Comparison of ENCODE assay signal across 21 mouse cellular contexts in genomic region chr11:42916421-42917181, GRCm38 (mm10).
DNase-seq lines count a peak whose midpoint lies in the region; ATAC-seq and TF ChIP-seq lines count a peak whose summit lies in the region.
"Had no signal": no experiment of that assay in that cellular context is flagged by ENCODE, and none has a peak within 500 bp of the region (broad histone marks: within the 10 kb centered on the region; RNA-seq: fewer than 3 reads in every experiment).

No protein-coding gene starts in this region.

- no peaks in the 10 kb centered on the region for H3K36me3 ChIP-seq in hindbrain, postnatal 0 days (ENCODE audit: insufficient read depth, low read length)
- no peaks in the 10 kb centered on the region for H3K36me3 ChIP-seq in hindbrain, embryonic 12.5 days
- H3K36me3 ChIP-seq in intestine, embryonic 16.5 days (ENCODE audit: control insufficient read depth, insufficient read depth, low read length) = no peaks in the 10 kb centered on the region
- H3K36me3 ChIP-seq: embryonic facial prominence, embryonic 12.5 days; forebrain, embryonic 15.5 days; heart, embryonic 15.5 days; hindbrain, embryonic 10.5 days; hindbrain, embryonic 15.5 days; kidney, embryonic 15.5 days had no signal

- no peaks in the 10 kb centered on the region for H3K27me3 ChIP-seq in hindbrain, postnatal 0 days (ENCODE audit: insufficient read depth, low read length)
- H3K27me3 ChIP-seq in hindbrain, embryonic 12.5 days = no peaks in the 10 kb centered on the region
- no peaks in the 10 kb centered on the region for H3K27me3 ChIP-seq in intestine, embryonic 16.5 days (replicated peaks; ENCODE audit: control insufficient read depth, insufficient read depth, low read length)
- H3K27me3 ChIP-seq: embryonic facial prominence, embryonic 12.5 days; forebrain, embryonic 15.5 days; heart, embryonic 15.5 days; hindbrain, embryonic 15.5 days; kidney, embryonic 15.5 days had no signal

- no peak overlapping the region for H3K27ac ChIP-seq in hindbrain, postnatal 0 days
- H3K27ac ChIP-seq in hindbrain, embryonic 12.5 days = no peak overlapping the region
- no peak overlapping the region for H3K27ac ChIP-seq in intestine, embryonic 16.5 days (ENCODE audit: low read length)
- H3K27ac ChIP-seq: embryonic facial prominence, embryonic 12.5 days; forebrain, embryonic 15.5 days; heart, adult 2 months; heart, embryonic 15.5 days; hindbrain, embryonic 10.5 days; hindbrain, embryonic 15.5 days; kidney, embryonic 15.5 days had no signal

- DNase-seq in hindbrain, postnatal 0 days (ENCODE audit: low spot score) = peak; percentile 5
- DNase-seq in cerebellum, adult 11-12 months = peak; percentile 83
- peak; percentile 92 for DNase-seq in cerebellum, adult 9-10 months
- peak; percentile 72 to 78 for DNase-seq in cerebellum, postnatal 25 days
- DNase-seq in kidney, adult 9 months = no peak
- DNase-seq: adrenal gland, adult 8-10 months; adrenal gland, postnatal 36 days; gastrocnemius, postnatal 14 days; heart, adult 2 months; heart, postnatal 14 days; kidney, adult 18-20 months had no signal

- ATAC-seq in hindbrain, postnatal 0 days = no peak
- ATAC-seq in hindbrain, embryonic 12.5 days (ENCODE audit: low FRiP score) = no peak
- ATAC-seq in intestine, embryonic 16.5 days = no peak
- ATAC-seq in inflammation-experienced regulatory T-cells, adult 6 months = no peak
- ATAC-seq: forebrain, embryonic 15.5 days had no signal

- H3K4me3 ChIP-seq in hindbrain, postnatal 0 days (ENCODE audit: low read length) = no peak overlapping the region
- H3K4me3 ChIP-seq in hindbrain, embryonic 12.5 days = no peak overlapping the region
- no peak overlapping the region for H3K4me3 ChIP-seq in intestine, embryonic 16.5 days (ENCODE audit: low read length)
- H3K4me3 ChIP-seq: embryonic facial prominence, embryonic 12.5 days; forebrain, embryonic 15.5 days; heart, adult 2 months; heart, embryonic 15.5 days; hindbrain, embryonic 10.5 days; hindbrain, embryonic 15.5 days; kidney, embryonic 15.5 days had no signal

- no peaks in the 10 kb centered on the region for H3K9me3 ChIP-seq in hindbrain, postnatal 0 days (ENCODE audit: low read length)
- H3K9me3 ChIP-seq in hindbrain, embryonic 12.5 days (replicated peaks) = no peaks in the 10 kb centered on the region
- no peaks in the 10 kb centered on the region for H3K9me3 ChIP-seq in intestine, embryonic 16.5 days (ENCODE audit: control insufficient read depth, low read length)
- H3K9me3 ChIP-seq: embryonic facial prominence, embryonic 12.5 days; forebrain, embryonic 15.5 days; heart, embryonic 15.5 days; hindbrain, embryonic 10.5 days; hindbrain, embryonic 15.5 days; kidney, embryonic 15.5 days had no signal

- no peaks in the 10 kb centered on the region for H3K4me1 ChIP-seq in hindbrain, postnatal 0 days (ENCODE audit: insufficient read depth, low read length)
- no peaks in the 10 kb centered on the region for H3K4me1 ChIP-seq in hindbrain, embryonic 12.5 days
- no peaks in the 10 kb centered on the region for H3K4me1 ChIP-seq in intestine, embryonic 16.5 days (ENCODE audit: control insufficient read depth, insufficient read depth, low read length)
- H3K4me1 ChIP-seq: embryonic facial prominence, embryonic 12.5 days; forebrain, embryonic 15.5 days; heart, embryonic 15.5 days; hindbrain, embryonic 10.5 days; hindbrain, embryonic 15.5 days; kidney, embryonic 15.5 days had no signal

- H3K4me2 ChIP-seq in hindbrain, postnatal 0 days (ENCODE audit: low read depth, low read length) = no peak overlapping the region
- H3K4me2 ChIP-seq in hindbrain, embryonic 12.5 days (replicated peaks) = no peak overlapping the region
- no peak overlapping the region for H3K4me2 ChIP-seq in intestine, embryonic 16.5 days (ENCODE audit: low read depth, low read length)
- H3K4me2 ChIP-seq: embryonic facial prominence, embryonic 12.5 days; forebrain, embryonic 15.5 days; heart, embryonic 11.5 days; heart, embryonic 15.5 days; hindbrain, embryonic 15.5 days; kidney, embryonic 15.5 days had no signal

- 79% methylated on average over 2 of the region's 2 CpGs for WGBS in hindbrain, postnatal 0 days
- 75% methylated on average over 2 of the region's 2 CpGs for WGBS in hindbrain, embryonic 12.5 days
- WGBS in intestine, embryonic 16.5 days = 53% methylated on average over 2 of the region's 2 CpGs

- TF ChIP-seq CTCF in hindbrain, postnatal 0 days (IDR thresholded peaks at IDR 0.05; ENCODE audit: low read depth) = no peak

- no peak overlapping the region for H3K9ac ChIP-seq in hindbrain, postnatal 0 days (replicated peaks; ENCODE audit: low read length)
- no peak overlapping the region for H3K9ac ChIP-seq in hindbrain, embryonic 12.5 days
- H3K9ac ChIP-seq in intestine, embryonic 16.5 days (ENCODE audit: low read depth, low read length) = no peak overlapping the region
- H3K9ac ChIP-seq: embryonic facial prominence, embryonic 12.5 days; forebrain, embryonic 15.5 days; heart, embryonic 15.5 days; hindbrain, embryonic 15.5 days; kidney, embryonic 15.5 days had no signal
